Mouse (Mus musculus) liver (tissue): ENCODE results near the gene Nckap1l.

Source experiments
- DNase-seq: peaks from one replicate; pipeline ENCODE4 v3.0.0-alpha.2; 2020; ENCODE audit warnings: mixed read lengths

The Nckap1l gene

GRCm38 (mm10) chr15:103540646-103541045, 87.1 kb downstream of the Nckap1l start:
- DNase-seq = no peak

- no peak for DNase-seq
Observed at GRCm38 (mm10) chr15:103542526-103542925, 88.9 kb downstream of the Nckap1l start.

- DNase-seq = no peak
Observed at GRCm38 (mm10) chr15:103547983-103548382, 94.4 kb downstream of the Nckap1l start.
